8 mouse cellular contexts compared by ENCODE assay signal in genomic region chr13:21783255-21783617, GRCm38 (mm10). TPM values are rescaled to one million over a fixed set of nuclear protein-coding genes. Genes with fewer than 3 reads are reported as not detected.
A peak's percentile ranks its signal among the peaks of the same experiment; 100 is the strongest.
DNase-seq lines count a peak whose midpoint lies in the region; ATAC-seq lines count a peak whose summit lies in the region.

Gene Hist1h3i, minus strand, starts transcription at chr13:21783370.

- no peaks in the 10 kb centered on the region for H3K36me3 ChIP-seq in hindbrain, embryonic 14.5 days (replicated peaks; ENCODE audit: control insufficient read depth, insufficient read depth)

- 0% methylated on average over 15 of the region's 20 CpGs for WGBS in hindbrain, embryonic 14.5 days

- peak within 1 kb of the TSS; percentile 57 for H3K9ac ChIP-seq in hindbrain, embryonic 14.5 days

- peak within 1 kb of the TSS; percentile 68 for H3K27ac ChIP-seq in hindbrain, embryonic 14.5 days

- peak within 1 kb of the TSS; percentile 81 for H3K4me2 ChIP-seq in hindbrain, embryonic 14.5 days (replicated peaks)

- no peaks in the 10 kb centered on the region for H3K9me3 ChIP-seq in hindbrain, embryonic 14.5 days (ENCODE audit: control insufficient read depth, low read length)

- ATAC-seq in hindbrain, embryonic 14.5 days (ENCODE audit: low FRiP score) = peak; percentile 81

- no peaks in the 10 kb centered on the region for H3K27me3 ChIP-seq in hindbrain, embryonic 14.5 days (ENCODE audit: control insufficient read depth, insufficient read depth, low read length)

- peak within 1 kb of the TSS; percentile 34 for H3K4me3 ChIP-seq in hindbrain, embryonic 14.5 days (replicated peaks; ENCODE audit: low read length)

- peak; percentile 35 for DNase-seq in ovary, adult 18-20 months (ENCODE audit: low spot score)
- no peak for DNase-seq in ovary, postnatal 10 days (ENCODE audit: low spot score)
- peak; percentile 24 to 74 for DNase-seq in cerebellum, postnatal 14 days
- DNase-seq in frontal cortex, postnatal 25 days (ENCODE audit: low spot score in 2 of 2) = peak; percentile 11 to 30
- DNase-seq in hindbrain, embryonic 14.5 days (ENCODE audit: low spot score) = peak; percentile 92
- DNase-seq in left cerebral cortex, adult 11 months (ENCODE audit: low spot score) = peak; percentile 80
- DNase-seq in lung, postnatal 36 days = peak; percentile 76
- peak; percentile 65 to 83 for DNase-seq in right cerebral cortex, postnatal 10 days (ENCODE audit: low spot score in 2 of 2)

- H3K4me1 ChIP-seq in hindbrain, embryonic 14.5 days (replicated peaks; ENCODE audit: control insufficient read depth, insufficient read depth, low read length) = peaks cover 35% of the 10 kb centered on the region

RNA-seq across cellular contexts. Expression of gene Hist1h3i, which starts in this region (rescaled TPM):
- 37.4 and 39.0 TPM in 2 replicates for polyA plus RNA-seq in hindbrain, embryonic 14.5 days (2014; fragmentation: Nextera tagmentation; extraction: Ambion mirVana)
